Mouse (Mus musculus): ENCODE data around the gene Gfra1.

Gene Gfra1

DNA sequence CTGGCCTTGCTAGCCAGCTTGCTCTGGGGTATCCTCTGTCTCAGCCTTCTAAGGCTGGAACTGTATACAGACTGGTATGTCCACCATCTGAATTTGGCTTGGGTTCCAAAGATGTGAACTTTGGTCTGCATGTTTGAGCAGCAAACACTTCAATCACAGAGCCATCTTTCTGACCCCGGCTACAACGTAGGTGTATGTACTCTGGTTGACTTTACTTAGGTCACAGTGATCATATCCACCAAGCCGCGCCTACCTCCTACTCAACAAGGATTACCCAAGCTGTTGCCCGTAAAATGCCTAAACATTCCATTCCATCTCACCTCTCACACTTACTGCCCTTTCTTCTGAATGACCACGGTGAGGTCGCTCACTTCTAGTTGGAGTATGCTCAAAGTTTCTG lies 14.5 kb downstream of the Gfra1 start:
- no peak for DNase-seq

DNA sequence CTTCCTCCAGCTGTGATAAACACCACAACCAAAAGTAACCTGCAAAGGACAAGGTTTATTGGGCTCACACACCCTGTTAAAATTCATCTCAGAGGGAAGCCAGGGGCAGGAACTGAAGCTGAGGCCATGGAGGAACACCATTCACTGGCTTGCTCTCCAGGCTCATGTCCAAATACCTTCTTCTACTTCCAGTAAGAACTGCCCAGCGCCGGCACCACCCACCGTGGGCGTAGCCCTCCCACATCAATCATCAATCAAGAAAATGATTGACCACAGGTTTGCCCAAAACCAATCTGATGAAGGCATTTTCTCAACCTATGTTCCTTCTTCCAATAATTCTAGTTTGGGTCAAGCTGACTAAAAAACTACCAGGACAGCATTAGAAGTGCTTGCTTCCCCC lies 16.9 kb downstream of the Gfra1 start:
- no peak for DNase-seq

DNA sequence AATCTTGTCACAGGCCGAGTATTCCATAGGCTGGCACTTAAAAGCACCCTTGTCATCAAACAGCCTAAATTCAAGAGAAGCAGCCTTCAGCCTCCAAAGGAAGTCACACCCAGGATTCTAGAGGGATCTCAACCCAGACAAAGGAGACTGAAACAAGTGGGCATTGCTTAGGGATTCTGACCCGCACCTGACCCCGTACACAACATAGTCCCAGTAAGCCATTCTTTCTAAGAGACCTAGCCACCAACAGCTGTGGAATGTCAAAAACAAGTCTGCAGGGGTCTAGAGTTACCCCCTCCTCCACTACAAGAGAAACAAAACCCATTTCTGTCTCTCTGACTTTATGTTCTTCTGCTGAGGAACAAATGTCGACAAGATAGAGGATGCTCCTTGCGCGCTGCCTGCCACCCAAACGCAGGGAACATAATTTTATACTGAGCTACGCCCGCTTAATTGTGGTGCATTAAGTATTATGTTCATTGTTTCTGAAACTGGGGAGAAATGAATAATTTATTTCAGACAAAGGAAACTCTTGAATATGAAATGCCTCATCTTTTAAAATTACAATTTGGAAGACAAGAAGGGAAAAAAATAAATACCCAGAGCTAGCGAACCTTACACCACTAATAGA lies 18.2 kb downstream of the Gfra1 start:
- no peak for DNase-seq

DNA sequence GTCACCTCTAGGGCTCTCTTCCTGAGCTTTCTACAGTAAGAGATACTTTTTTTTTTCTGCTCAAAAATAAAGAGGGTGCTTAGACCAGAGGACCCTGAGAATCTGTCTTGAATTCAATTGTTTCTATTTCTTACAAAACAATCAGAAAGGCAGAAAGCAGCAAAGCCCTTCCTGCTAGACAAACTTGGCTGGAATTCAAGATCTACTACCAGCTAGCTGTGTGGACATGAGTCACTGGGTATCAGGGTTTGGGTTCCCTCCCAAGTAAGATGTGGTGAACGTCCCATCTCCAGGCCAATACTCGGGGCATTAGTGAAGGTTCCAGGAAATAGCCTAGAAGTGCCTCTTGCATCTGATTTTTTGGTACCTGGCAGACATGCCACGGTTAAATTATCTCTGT lies 18.8 kb downstream of the Gfra1 start:
- DNase-seq: no peak

GRCm38 (mm10) chr19:58435877-58436276 lies 19.8 kb downstream of the Gfra1 start:
- DNase-seq: no peak

DNA sequence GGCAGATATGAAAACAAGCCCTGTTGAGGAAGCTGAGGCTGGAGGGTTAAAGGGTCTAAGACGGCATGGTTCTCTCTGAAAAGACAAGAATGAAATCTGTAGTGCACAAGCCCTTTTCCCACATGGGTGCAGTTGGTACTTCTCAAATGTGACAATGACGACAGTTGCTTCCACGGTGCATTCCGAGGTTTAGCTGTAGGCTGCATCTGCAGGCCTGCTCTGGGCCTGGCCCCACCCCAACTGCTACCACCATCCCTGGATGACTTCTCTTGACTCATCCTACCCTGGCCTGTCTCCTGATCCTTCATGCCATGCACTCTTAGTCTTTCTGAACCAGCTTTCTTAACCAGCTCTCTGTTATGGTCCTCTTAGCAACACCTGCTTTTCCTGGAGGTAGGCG lies 22.9 kb downstream of the Gfra1 start:
- no peak for DNase-seq

GRCm38 (mm10) chr19:58428546-58428945 lies 27.2 kb downstream of the Gfra1 start:
- DNase-seq: no peak

- DNase-seq: no peak
Measured at GRCm38 (mm10) chr19:58427348-58427747, 28.4 kb downstream of the Gfra1 start.

DNA sequence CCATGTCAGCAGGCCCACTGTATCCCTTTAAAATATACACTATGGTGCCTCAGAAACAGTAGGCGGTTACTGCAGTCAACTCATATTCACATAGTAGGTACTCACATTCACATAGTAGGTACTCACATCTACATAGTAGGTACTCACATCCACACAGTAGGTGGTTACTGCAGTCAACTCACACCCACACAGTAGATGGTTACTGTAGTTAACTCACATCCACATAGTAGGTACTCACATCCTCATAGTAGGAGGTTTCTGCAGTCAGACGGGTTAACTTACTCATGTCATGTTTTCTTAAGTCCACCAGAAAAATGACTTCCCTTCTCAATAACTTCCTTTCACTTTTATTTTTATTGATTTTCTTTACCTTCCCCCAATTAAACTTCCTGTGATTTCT lies 30.8 kb downstream of the Gfra1 start:
- DNase-seq: no peak

- DNase-seq: no peak
Measured at GRCm38 (mm10) chr19:58424179-58424578, 31.5 kb downstream of the Gfra1 start.

GRCm38 (mm10) chr19:58422916-58423493 lies 32.7 kb downstream of the Gfra1 start:
- no peak for DNase-seq

GRCm38 (mm10) chr19:58419685-58420084 lies 36.0 kb downstream of the Gfra1 start:
- no peak for DNase-seq

- DNase-seq: no peak
Measured at GRCm38 (mm10) chr19:58419278-58419677, 36.4 kb downstream of the Gfra1 start.

DNA sequence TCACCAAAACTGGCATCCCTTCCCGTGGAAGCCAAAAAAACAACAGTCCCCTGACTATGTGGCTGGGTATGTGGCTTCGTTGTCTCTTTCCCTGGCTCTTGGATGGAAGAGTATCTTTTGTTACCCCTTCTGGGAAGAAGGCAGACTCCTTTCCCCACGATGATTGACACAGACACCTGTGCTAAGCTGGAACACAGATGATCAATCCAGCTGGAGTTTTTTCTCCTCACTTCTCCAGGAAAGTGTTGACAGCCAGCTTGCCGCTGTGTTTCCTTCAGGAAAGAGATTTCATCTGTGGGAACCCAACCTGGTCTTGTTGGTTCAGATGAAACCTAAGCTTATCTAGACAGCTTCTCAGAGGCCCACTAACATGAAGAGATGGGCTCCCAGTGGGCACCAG lies 40.5 kb downstream of the Gfra1 start:
- DNase-seq: no peak

GRCm38 (mm10) chr19:58414733-58415132 lies 41.0 kb downstream of the Gfra1 start:
- no peak for DNase-seq

- DNase-seq: no peak
Measured at GRCm38 (mm10) chr19:58413290-58413689, 42.4 kb downstream of the Gfra1 start.

- no peak for DNase-seq
Measured at GRCm38 (mm10) chr19:58412811-58413210, 42.9 kb downstream of the Gfra1 start.

- no peak for DNase-seq
Measured at GRCm38 (mm10) chr19:58406726-58407125, 49.0 kb downstream of the Gfra1 start.

- no peak for DNase-seq
Measured at GRCm38 (mm10) chr19:58400224-58400623, 55.5 kb downstream of the Gfra1 start.

- DNase-seq: no peak
Measured at GRCm38 (mm10) chr19:58399166-58399565, 56.5 kb downstream of the Gfra1 start.

DNA sequence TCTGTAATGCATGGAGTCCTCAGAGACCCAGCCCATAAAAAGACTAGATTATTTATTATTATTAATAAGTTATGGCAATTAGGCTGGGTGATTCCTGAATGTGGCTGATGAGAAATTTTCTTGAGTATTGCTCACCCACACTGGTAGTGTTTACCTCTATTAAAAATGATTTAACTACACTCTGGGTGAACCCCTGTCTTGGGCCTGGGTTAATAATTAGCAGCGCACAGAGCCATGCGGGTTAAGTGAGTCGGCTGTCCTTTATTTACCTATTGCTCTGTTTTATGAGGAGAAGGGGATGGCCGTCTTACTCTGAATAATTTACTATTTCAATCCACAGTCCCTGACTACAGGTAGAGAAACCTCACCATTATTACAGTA lies 59.1 kb downstream of the Gfra1 start:
- DNase-seq: no peak

- DNase-seq: no peak
Measured at GRCm38 (mm10) chr19:58395785-58396603, 59.7 kb downstream of the Gfra1 start.

DNA sequence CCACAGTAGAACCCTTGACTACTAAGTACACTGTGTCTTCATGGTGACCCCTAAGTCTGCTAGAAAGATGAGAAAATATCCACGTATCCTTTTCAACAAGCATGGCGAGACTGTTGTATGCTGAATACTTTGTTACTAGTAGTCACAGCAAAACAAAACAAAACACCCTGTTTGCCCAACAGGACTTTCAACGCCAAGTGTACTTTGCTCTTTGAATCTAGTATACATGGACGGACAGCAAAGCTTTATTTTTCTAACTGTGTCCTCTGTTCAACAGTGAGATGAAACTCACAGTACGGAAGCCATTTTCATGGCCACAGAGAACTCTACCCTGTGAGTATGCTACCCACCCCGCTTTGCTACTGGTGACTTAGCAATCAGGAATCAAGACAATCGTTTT lies 62.6 kb downstream of the Gfra1 start:
- DNase-seq: no peak

DNA sequence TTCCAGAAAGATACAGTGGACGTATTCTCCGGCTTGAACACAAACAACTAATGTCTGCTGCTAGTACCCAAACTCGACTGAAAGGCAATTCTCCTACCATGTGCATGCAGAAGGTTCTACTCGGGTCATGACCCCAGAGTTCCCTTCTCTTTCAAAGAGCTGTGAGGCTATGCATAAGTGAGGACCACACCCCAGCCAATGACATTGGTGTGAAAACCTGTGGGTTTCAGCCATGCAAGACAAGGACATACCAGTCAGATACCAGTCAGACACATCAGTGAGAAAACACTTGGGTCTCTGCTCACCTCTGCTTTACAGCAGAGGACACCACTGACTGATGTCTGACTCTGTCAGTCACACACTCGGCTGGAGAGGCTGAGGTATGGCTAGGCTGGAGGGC lies 63.9 kb downstream of the Gfra1 start:
- DNase-seq: no peak

Measured in cerebellum, adult 11-12 months (tissue).